Mouse (Mus musculus) liver, postnatal 0 days (tissue): ENCODE data around the gene Ncdn.
A peak's percentile ranks its signal among the peaks of the same experiment; 100 is the strongest.

Experiments
- CTCF ChIP-seq: sonication (generic); IDR thresholded peaks from 2 replicates; pipeline ENCODE4 v1.5.1; 2016; ENCODE audit warnings: antibody characterized with exemption, low read depth
- EP300 ChIP-seq: IDR thresholded peaks from 2 replicates; pipeline ENCODE4 v1.6.1; 2016; ENCODE audit warnings: antibody characterized with exemption, low read depth, mild to moderate bottlenecking

GRCm38 (mm10) chr4:126741448-126741847, 11.8 kb downstream of the Ncdn start:
- TF ChIP-seq EP300 = no peak
- peak; percentile 90 for TF ChIP-seq CTCF
